Mouse (Mus musculus) megakaryocyte, embryonic 14.5 days (primary cell): Measurements from ENCODE around the gene Dnaja2.

Experiments used
- FLI1 ChIP-seq: IDR thresholded peaks from 2 replicates; pipeline ENCODE4 v1.6.1; 2012; ENCODE audit warnings: low read length, inconsistent platforms, mixed read lengths
- GATA1 ChIP-seq: IDR thresholded peaks from 3 replicates; pipeline ENCODE4 v1.6.1; 2012; ENCODE audit warnings: mixed read lengths, low read length, inconsistent platforms, borderline replicate concordance

DNA sequence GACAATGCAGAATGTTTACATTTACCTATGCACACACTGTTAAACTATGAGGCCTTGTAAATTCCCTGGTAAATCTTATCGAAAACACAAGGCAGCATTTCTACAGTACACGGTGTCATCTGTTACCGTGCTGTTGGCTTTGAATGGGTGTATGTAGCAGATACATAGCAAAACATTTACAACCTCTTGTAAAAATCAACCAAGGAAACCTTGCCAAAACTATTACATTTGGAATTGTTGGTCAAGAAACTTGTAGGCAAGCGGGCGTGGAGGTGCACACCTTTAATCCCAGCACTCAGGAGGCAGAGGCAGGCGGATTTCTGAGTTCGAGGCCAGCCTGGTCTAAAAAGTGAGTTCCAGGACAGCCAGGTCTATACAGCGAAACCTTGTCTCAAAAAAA is 8.2 kb upstream of the Dnaja2 start:
- TF ChIP-seq GATA1 (no peak), FLI1 (no peak)
